10 mouse cellular contexts compared by ENCODE assay signal in genomic region chr2:31381292-31381846, GRCm38 (mm10).
DNase-seq lines count a peak whose midpoint lies in the region; ATAC-seq lines count a peak whose summit lies in the region.
"Had no signal": no experiment of that assay in that cellular context is flagged by ENCODE, and none has a peak within 500 bp of the region (broad histone marks: within the 10 kb centered on the region; RNA-seq: fewer than 3 reads in every experiment).

No protein-coding gene starts in this region.

- no peak overlapping the region for H3K4me2 ChIP-seq in hindbrain, embryonic 13.5 days

- no peak overlapping the region for H3K4me3 ChIP-seq in hindbrain, embryonic 13.5 days

- WGBS in hindbrain, embryonic 13.5 days, result 56% methylated on average over 4 of the region's 4 CpGs

- no peaks in the 10 kb centered on the region for H3K36me3 ChIP-seq in hindbrain, embryonic 13.5 days

- H3K4me1 ChIP-seq in hindbrain, embryonic 13.5 days (replicated peaks), result no peaks in the 10 kb centered on the region

- H3K9ac ChIP-seq in hindbrain, embryonic 13.5 days, result no peak overlapping the region

- H3K27ac ChIP-seq in hindbrain, embryonic 13.5 days, result no peak overlapping the region
- H3K27ac ChIP-seq: macrophage had no signal

- peak; percentile 66; the same call in 1 of the 2 replicates for ATAC-seq in hindbrain, embryonic 13.5 days (ENCODE audit: low FRiP score)
- peak; percentile 66 for ATAC-seq in megakaryocyte progenitor cell, adult 5-6 weeks (replicated peaks; ENCODE audit: poor library complexity)
- ATAC-seq: Patski had no signal

- no peaks in the 10 kb centered on the region for H3K9me3 ChIP-seq in hindbrain, embryonic 13.5 days

- DNase-seq in gastrocnemius, adult 18-20 months (ENCODE audit: low spot score), result peak; percentile 49
- no peak for DNase-seq in gastrocnemius, postnatal 25 days
- peak; percentile 36 for DNase-seq in adrenal gland, adult 2 months
- DNase-seq in embryo, embryonic 11 days, result peak; percentile 63
- peak; percentile 65 to 70 for DNase-seq in layer of hippocampus, postnatal 10 days (ENCODE audit: low spot score in 2 of 2)
- peak; percentile 16 to 28 for DNase-seq in right cerebral cortex, postnatal 36 days (ENCODE audit: low spot score in 2 of 2)

- H3K27me3 ChIP-seq in hindbrain, embryonic 13.5 days, result 0 out of 2 replicates have a peak, but pooled peaks cover 14% of the 10 kb centered on the region
